Mouse (Mus musculus): ENCODE data around the gene Imp3. TPM values are rescaled to one million over a fixed set of nuclear protein-coding genes. Genes with fewer than 3 reads are reported as not detected.
"Not testable (repeated sequence)": the region's sequence is repeated elsewhere in the genome, so short reads cannot be mapped to it uniquely, and the experiment has no call there.

Gene Imp3
- 10 to 100 TPM; 47.6 to 52.3 TPM for total RNA-seq (2021)
- long read RNA-seq, experiment 1, transcript Imp3-201 (1 exons, 924 nt) = major isoform, 27 of 27 reads
- long read RNA-seq, experiment 1, partial matches to known transcripts = 0 of 27 reads
- long read RNA-seq, experiment 1, other reads (novel, unspliced or antisense) = 0 of 27 reads
- long read RNA-seq, experiment 2, transcript Imp3-201 (1 exons, 924 nt) = major isoform, 28 of 28 reads
- long read RNA-seq, experiment 2, partial matches to known transcripts = 0 of 28 reads
- long read RNA-seq, experiment 2, other reads (novel, unspliced or antisense) = 0 of 28 reads

DNA sequence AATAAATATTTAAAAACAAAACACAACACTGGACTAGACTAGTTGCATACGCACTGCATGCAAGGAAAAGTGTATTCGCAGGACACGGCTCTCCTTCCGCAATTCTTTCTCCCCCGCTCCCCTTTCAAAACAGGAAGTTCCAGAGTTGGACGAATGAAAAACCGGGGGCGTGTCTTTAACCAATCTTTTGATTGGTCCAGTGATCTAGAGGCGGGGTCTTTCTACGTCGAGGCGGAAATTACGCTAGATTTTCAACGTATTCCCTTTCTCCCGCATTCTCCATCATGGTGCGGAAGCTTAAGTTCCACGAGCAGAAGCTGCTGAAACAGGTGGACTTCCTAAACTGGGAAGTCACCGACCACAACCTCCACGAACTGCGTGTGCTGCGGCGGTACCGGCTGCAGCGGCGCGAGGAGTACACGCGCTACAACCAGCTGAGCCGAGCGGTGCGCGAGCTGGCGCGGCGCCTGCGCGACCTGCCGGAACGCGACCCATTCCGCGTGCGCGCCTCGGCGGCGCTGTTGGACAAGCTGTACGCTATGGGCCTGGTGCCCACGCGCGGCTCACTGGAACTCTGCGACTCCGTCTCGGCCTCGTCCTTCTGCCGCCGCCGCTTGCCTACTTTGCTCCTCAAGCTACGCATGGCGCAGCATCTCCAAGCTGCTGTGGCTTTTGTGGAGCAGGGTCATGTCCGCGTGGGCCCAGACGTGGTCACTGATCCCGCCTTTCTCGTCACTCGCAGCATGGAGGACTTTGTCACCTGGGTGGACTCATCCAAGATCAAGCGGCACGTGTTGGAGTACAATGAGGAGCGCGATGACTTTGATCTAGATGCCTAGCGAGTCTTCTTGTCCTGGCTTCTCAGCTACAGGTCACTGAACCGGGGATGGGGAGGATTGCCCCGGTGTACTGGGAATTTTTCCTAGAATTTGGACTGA is at the start of gene Imp3:
Imp3 (plus strand) TSS at position 253 of the 938 bp plus-strand sequence.
- peak; percentile 88 to 89 for DNase-seq (ENCODE audit: low spot score in 2 of 2)

DNA sequence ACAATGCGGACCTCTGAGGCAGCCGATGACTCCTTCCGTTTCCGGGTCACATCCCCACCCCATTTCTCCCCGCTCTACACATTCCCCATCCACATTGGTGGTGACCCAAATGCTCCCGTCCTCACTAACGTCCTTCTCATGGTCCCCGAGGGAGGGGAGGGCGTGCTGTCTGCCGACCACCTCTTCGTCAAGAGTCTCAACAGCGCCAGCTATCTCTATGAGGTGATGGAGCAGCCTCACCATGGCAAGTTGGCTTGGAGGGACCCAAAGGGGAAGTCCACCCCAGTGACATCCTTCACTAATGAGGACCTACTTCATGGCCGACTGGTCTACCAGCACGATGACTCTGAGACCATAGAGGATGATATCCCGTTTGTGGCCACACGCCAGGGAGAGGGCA is 49.7 kb upstream of the Imp3 start:
- no peak for DNase-seq (ENCODE audit: low spot score in 2 of 2)

DNA sequence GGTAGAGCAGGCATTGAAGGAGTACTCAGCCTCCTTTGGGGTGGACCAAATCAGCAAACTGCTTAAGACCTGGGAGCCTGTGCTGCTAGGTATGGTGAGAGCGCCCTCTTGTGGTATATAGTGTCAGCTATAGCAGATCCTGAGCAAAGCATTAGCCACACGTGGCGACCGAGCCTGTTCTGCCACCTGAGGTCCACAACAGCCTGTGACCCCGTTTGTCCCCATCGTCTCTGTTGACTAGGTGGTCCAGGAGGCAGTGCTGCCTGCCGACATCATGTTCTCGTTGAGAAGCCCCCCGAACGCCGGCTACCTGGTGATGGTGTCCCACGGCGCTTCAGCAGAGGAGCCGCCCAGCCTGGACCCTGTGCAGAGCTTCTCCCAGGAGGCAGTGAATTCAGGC is 47.5 kb upstream of the Imp3 start:
- DNase-seq (ENCODE audit: low spot score in 2 of 2) = peak; percentile 79 to 86

DNA sequence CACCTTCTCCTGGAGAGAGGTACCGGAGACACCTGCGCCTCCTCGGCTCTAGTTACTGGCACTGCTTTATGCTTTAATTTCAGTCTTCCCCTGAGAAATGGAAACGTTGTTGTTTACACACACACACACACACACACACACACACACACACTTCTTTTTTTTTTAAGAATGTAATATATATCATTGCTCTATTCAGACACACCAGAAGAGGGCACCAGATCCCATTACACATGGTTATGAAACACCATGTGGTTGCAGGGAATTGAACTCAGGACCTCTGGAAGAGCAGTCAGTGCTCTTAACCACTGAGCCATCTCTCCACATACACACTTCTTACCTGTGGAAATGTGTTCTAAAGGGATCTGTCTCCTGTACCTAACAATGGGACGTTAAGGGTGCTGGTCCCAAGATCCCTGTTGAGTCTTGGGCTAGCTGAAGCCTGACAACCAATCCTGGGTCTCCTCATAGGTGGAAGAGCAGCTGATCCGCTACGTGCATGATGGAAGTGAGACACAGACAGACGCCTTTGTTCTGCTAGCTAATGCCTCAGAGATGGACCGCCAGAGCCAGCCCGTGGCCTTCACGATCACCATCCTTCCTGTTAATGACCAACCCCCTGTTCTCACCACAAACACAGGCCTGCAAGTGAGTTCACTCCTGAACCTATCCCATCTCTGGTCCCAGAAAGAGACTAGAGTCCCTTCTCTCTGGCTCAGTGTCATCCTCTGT is 46.6 kb upstream of the Imp3 start:
- no peak for DNase-seq (ENCODE audit: low spot score in 2 of 2)

DNA sequence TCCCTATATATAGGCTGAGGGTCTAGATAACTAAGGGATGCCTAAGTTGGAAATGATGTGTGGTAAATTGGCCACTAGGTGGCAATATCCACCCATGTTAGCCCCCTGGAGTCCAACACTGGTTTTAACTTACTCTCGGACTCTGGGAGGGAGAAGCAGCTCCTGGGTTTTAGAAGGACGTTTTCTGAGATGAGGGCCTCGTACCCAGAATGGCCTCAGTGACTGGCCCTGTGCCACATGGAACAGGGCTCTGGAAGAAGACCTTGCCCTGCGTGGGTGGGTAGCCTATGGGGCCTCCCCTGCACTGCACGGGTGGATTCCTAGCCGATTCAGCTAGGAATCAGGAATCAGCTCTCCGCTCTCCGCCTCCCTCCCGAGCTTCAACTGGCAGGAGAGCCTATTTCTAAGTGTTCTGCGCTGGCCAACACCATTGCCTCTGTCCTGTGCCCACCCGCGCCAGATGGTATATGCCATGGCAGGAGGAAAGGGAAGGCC is 45.7 kb upstream of the Imp3 start:
- DNase-seq (ENCODE audit: low spot score in 2 of 2) = peak; percentile 60 to 65

DNA sequence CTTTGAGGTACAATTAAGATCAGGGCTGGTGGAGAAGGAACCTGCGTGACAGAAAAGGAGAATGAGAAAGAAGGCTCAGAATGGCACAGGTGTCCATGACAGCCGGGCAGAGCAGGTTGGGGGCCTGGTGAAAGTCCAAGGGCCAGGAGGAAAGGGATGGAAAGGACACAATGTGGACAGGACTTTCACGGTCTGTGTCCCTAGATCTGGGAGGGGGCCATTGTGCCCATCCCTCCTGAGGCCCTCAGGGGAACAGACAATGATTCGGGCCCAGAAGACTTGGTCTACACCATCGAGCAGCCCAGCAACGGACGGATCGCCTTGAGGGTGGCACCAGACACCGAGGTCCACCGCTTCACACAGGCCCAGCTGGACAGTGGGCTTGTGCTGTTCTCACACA is 45.2 kb upstream of the Imp3 start:
- no peak for DNase-seq (ENCODE audit: low spot score in 2 of 2)

DNA sequence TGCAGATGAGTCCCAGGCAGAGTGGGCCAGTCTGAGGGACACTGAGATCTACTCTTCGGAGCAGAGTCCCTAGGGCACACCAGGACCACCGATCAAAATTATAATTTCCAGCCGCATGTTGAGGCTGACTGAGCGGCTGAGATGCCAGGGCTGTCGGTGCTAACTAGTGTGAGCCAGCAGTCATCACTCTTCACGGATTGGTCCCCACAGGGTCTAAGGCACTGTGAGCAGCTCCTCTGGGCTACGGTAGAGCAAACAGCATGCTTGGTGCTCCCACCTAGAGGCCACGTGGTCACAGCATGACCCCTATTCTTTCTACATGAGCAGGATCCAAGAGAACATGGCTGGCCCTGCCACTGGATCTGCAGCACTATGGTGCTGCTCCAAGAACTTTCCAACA is 44.0 kb upstream of the Imp3 start:
- DNase-seq (ENCODE audit: low spot score in 2 of 2) = no peak

DNA sequence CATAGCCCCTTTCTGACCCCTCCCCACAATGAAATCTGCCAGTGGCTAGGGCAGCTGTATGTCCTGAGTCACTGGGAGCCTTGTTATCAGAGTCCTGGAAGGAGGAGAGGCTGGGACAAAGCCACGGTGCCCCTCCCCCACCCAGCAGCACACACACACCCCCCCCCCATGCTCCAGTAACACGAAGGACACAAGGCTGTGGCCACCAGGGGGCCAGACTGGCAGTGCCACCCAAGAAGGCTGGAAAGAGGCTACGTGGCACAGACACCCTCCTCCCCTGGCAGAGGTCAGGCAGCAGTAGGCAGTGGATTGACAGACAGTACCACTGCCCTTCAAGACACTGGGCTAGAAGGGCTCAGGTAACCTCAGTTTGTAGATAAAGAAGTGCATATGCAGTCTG is 43.3 kb upstream of the Imp3 start:
- DNase-seq (ENCODE audit: low spot score in 2 of 2) = no peak

DNA sequence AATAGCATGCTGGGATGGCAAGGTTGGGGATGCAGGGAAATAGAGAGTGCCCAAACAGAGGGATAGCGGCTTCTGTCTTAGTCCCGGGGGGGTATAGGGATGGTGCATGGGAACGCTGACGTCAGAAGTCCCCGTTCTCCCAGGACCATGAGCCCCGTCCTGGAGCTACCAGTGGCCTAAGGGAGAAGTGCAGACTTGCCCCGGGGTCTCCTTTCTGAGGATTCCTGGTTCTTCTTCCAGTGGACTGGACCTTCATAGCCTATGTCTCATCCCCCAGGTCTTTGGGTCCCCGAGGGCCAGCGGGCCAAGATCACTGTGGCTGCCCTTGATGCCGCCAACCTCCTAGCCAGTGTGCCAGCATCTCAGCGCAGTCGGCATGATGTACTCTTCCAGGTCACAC is 40.5 kb upstream of the Imp3 start:
- DNase-seq (ENCODE audit: low spot score in 2 of 2) = no peak

DNA sequence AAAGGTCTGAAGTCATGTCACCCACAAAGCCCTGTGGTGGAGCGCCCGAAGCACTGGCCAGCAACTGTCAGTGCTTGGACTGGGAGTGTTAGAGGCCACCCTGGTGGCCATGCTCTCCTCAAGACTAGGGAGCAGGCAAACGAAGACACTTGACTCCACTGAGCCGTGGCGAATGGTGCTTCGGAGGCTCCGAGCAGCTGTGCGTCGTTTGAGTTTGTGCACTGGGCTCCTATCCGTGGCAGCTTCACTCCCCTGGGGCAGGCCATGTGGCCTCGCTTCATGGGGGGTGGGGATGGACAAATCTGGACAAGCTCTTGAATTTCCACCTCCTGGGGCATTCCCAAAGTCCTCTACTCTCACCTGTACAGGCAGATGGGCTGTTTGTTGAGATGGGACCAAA is 37.9 kb upstream of the Imp3 start:
- no peak for DNase-seq (ENCODE audit: low spot score in 2 of 2)

DNA sequence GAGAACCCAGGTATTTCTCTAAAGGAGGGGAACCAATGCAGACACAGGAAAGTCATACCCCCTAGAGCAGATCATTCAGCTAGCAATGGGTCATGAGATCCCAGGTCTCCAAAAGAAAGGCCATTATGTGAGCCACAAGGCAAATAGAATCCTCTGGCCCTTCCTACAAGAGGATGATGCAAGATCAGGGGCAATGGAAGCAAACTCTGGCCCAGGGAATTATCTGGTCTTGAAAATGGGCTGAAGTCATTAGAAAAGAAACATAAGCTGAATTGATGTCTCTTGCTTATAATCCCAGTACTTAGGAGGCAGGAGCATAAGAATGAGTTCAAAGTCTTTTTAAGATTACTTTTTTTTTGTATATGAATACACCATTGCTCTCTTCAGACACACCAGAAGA is 37.2 kb upstream of the Imp3 start:
- DNase-seq (ENCODE audit: low spot score in 2 of 2) = no peak

DNA sequence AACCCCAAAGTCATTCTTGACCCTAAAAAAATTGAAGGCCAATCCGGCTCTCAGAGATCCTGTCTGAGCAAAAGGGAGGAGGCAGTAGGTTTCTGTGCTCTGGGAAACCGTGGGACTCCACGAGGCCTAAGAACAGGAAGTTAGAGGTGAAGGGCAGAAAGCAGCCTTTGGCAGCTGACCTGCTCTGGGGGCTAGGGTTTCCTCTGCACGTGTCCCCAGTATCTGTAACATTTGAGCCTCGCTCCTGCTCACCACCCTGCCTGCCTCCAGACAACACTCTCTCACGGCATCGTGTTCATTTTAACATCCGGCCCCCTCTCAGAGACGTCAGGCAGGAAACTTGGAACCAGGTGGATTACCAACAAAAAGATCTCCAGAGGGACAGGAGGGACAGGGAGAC is 36.7 kb upstream of the Imp3 start:
- DNase-seq (ENCODE audit: low spot score in 2 of 2) = no peak

DNA sequence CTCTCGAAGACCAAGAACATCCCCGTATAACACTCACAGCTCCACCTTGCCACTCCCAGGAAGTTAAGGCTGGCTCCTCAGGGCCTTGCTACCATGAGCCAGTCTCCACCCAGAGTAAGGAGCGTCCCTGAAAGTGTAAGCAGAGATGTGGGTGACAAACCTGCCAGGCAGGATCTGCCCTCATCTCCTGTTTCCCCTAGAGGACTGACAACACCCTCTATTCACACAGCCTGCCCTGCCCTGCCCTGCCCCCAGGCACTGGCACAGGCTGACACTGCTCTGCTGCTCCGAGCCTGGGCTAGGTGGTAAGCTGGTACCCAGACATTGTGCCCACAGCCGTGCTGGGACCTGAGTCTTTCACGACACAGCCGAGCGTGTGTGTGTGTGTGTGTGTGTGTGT is 36.1 kb upstream of the Imp3 start:
- no peak for DNase-seq (ENCODE audit: low spot score in 2 of 2)

DNA sequence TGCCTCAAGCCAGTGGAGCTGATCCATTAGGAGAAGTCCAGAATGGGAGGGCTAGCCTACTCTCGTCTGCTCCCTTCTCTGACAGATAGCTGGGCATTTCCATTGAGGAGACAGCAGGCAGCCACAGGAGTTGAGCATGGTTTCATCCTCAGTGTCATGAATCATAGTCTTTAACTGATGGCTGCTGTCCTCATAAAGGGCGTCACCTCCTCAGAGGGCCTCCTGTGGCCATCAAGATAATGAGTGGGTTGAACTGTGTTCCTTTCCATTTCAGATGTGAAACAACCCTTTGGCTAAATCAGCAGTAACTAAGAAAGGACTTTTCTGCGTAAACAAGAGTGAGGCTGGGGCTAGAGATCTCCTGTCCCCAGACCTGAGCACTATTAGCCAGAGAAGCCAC is 33.6 kb upstream of the Imp3 start:
- no peak for DNase-seq (ENCODE audit: low spot score in 2 of 2)

DNA sequence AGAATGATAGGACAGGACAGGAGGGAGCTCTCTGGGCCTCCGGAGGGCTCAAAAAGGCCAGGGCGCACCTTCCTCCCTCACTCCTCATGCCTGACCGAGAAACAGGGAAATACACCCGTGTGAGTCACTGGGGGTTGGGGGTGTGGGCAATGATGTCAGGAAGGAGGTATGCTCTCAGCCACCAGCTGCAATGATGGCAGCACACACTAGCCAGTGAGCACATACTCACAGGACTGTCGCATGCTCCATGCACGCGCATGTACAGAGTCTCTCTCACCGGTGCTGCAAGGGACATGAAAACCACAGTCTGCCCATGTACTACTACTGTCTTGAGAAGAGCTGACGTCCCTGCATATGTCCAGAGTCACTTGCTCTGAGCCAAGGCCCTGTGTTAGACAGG is 29.7 kb upstream of the Imp3 start:
- no peak for DNase-seq (ENCODE audit: low spot score in 2 of 2)

DNA sequence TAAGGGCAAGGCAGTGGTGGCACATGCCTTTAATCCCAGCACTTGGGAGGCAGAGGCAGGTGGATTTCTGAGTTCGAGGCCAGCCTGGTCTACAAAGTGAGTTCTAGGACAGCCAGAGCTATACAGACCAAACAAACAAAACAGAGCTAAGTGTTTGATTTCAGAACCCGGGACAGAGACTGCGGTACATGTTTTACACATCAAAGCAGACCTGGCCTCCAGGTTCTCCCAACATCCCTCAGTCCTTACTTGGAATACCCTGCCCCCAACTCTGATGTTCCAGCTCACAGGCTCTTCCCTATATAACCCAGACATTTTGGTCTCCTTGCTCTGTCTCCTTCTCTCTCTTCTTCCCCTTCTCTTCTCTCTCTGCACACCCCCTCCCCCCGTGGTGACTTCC is 27.3 kb upstream of the Imp3 start:
- not testable (repeated sequence) for DNase-seq (ENCODE audit: low spot score in 2 of 2)

DNA sequence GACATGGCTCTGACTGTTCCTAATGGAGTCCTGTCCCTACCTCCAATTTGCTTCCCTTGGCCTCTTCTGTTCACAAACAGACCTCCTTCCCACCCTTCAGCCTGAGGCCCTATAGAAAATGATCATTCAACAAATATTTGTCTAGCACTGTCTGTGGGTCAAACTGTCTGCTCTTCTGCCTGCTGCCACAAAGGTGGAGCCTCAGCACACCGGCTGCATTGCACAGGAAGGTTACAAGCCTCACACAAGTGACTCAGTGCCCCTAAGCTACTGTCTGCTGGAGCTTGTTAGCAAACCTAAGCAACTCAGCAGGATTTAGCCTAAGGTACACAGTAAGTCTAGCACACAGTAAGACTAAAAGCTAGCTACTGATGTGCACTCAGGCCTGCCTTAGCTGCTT is 26.3 kb upstream of the Imp3 start:
- no peak for DNase-seq (ENCODE audit: low spot score in 2 of 2)

DNA sequence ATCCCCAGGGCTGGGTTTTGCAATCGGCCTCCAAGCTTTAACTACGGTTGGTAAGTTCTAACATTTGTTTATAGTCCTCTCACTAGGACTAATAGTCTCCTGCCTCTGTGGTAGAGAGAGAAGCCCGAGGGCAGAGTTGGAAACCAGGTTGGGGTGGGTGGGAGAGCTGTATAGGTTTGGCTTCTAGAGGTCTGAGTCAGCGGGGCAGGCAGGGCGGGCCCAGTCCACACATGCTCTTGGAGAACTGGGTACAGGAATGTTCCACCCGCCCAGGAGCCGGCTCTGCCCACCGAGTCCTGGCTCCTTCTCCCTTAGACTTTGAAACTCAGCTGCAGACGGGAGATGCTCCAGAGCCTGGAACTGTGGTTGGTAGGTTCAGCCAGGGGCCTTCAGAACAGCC is 23.3 kb upstream of the Imp3 start:
- DNase-seq (ENCODE audit: low spot score in 2 of 2) = no peak

DNA sequence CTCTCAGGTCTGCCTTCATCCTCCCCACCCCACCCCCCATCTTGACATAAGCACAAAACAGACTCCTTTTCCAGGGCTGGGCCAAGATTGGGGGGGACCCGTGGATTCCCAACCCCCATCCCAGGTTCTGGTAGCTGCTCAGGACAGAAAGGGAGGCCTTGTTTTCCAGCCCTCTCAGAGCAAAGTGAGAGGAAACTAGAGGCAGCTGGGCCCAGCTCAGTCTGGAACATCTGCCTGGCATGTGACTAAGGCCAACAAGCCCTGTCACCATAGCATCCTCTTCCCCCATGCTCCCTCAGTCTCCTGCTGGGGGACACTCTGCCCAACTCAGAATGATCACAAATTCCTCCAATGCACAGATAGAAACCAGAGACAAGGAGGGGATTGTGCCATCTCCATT is 22.2 kb upstream of the Imp3 start:
- no peak for DNase-seq (ENCODE audit: low spot score in 2 of 2)

DNA sequence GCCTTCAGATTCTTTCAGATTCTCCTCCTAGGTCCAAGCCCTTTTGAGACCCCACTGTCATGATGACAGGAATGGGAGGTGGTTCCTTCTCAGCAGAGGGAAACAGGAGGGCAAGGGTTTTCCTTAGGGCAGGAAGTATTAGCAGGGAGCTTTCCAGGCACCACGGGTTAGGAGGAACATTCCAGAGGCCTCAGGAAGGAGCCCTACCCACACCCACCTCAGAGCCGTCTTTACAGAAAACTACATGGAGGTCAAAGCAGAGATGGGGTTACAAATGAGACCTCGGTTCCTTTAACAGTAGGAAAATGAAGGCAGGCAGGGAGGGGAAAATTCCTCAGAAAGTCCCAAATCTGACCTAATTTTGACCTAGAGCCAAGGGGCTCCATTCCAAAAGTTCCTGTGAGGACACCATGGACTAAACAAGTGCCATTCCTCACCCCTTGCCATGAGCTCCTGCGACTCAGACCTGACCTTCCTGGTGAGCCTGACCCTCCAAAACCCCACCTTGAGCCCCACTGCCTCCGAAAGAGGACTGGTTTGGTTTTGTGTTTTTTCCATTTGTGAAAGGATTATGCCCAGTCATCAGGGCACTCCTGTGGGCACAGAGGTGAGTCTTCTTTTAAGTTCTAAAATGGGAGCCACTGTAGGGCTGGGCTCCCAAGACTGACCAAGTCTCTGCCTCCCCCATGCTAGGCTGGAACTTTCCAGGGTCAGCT is 21.4 kb upstream of the Imp3 start:
- DNase-seq (ENCODE audit: low spot score in 2 of 2) = no peak

DNA sequence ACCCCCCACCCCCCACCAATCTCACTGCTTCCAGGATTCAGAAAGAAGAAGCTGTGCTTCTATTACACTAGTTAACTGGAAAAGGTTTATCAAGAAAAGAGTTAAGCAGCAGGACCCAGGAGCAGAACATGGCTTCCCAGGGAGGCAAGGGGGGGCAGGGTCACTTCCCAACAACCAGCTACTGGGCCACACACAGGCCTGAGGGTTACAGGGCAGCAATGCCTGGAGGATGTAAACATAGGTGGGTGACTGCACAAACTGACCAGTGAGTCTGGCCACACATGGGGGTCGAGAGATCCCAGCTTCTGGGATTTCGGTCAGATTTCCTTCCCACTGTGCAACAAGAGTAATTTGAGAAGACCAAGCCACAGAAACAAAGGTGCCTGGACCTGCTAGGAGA is 20.1 kb upstream of the Imp3 start:
- DNase-seq (ENCODE audit: low spot score in 2 of 2) = no peak

Data from left cerebral cortex, adult 18-20 months (tissue).